In the genomic region with DNA sequence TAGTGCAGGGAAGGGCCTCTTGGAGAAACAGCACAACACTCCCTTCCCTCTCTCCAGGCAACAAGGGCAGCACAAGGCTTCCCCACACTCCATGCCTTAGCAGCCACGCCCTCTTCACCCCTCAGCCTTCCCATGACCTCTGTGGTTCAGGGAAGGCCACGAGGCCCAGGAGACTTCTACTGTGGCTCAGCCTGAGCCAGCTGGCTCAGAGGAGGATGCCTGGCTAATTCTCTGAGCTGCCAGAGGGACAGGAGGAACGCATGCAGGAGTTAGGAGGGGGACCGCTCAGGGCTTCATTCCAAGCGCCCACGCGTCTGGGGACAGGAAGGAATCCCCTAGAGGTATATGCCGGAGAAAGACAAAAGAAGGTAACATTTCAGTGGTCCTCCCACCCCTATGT, we compare ENCODE assay signal across 17 mouse cellular contexts. TPM values are rescaled to one million over a fixed set of nuclear protein-coding genes. Genes with fewer than 3 reads are reported as not detected.
DNase-seq lines count a peak whose midpoint lies in the region; ATAC-seq and TF ChIP-seq lines count a peak whose summit lies in the region.
"Had no signal": no experiment of that assay in that cellular context is flagged by ENCODE, and none has a peak within 500 bp of the region (broad histone marks: within the 10 kb centered on the region; RNA-seq: fewer than 3 reads in every experiment).

No protein-coding gene starts in this region.

- peaks cover 9% of the 10 kb centered on the region; the same call in 1 of the 2 replicates for H3K27me3 ChIP-seq in heart, embryonic 11.5 days (ENCODE audit: control insufficient read depth, insufficient read depth, low read length)
- peaks cover 56% of the 10 kb centered on the region for H3K27me3 ChIP-seq in midbrain, postnatal 0 days (ENCODE audit: insufficient read depth, low read length)
- H3K27me3 ChIP-seq in midbrain, embryonic 14.5 days (ENCODE audit: control insufficient read depth, insufficient read depth, low read length) = peaks cover 66% of the 10 kb centered on the region
- H3K27me3 ChIP-seq: Patski; stomach, embryonic 15.5 days had no signal

- no peak for ATAC-seq in heart, embryonic 11.5 days (replicated peaks; ENCODE audit: insufficient number of reproducible peaks, low FRiP score, low TSS enrichment)
- ATAC-seq in midbrain, postnatal 0 days (ENCODE audit: low FRiP score) = no peak
- no peak for ATAC-seq in midbrain, embryonic 14.5 days (ENCODE audit: low FRiP score, low TSS enrichment)
- ATAC-seq: midbrain, embryonic 15.5 days; Patski had no signal

- no peak overlapping the region for H3K4me3 ChIP-seq in heart, embryonic 11.5 days (ENCODE audit: low read depth, low read length)
- H3K4me3 ChIP-seq in midbrain, postnatal 0 days (ENCODE audit: low read depth, low read length) = no peak overlapping the region
- H3K4me3 ChIP-seq in midbrain, embryonic 14.5 days (replicated peaks; ENCODE audit: low read depth, low read length) = no peak overlapping the region
- H3K4me3 ChIP-seq: embryonic facial prominence, embryonic 13.5 days; liver, embryonic 15.5 days; midbrain, embryonic 15.5 days; stomach, embryonic 15.5 days had no signal

- 58% methylated on average over 8 of the region's 8 CpGs for WGBS in heart, embryonic 11.5 days (ENCODE audit: insufficient replicate concordance)
- WGBS in midbrain, postnatal 0 days = 56% methylated on average over 8 of the region's 8 CpGs
- WGBS in midbrain, embryonic 14.5 days = 65% methylated on average over 8 of the region's 8 CpGs

- H3K27ac ChIP-seq in heart, embryonic 11.5 days (ENCODE audit: low read depth, low read length) = no peak overlapping the region
- H3K27ac ChIP-seq in midbrain, postnatal 0 days (ENCODE audit: low read depth, low read length) = no peak overlapping the region
- H3K27ac ChIP-seq in midbrain, embryonic 14.5 days (replicated peaks; ENCODE audit: low read depth, low read length) = no peak overlapping the region
- H3K27ac ChIP-seq: embryonic facial prominence, embryonic 13.5 days; liver, embryonic 15.5 days; midbrain, embryonic 15.5 days; stomach, embryonic 15.5 days had no signal

- no peaks in the 10 kb centered on the region for H3K36me3 ChIP-seq in heart, embryonic 11.5 days (ENCODE audit: control insufficient read depth, insufficient read depth, low read length)
- no peaks in the 10 kb centered on the region for H3K36me3 ChIP-seq in midbrain, postnatal 0 days (ENCODE audit: insufficient read depth, low read length)
- H3K36me3 ChIP-seq in midbrain, embryonic 14.5 days (ENCODE audit: control insufficient read depth, insufficient read depth, low read length) = no peaks in the 10 kb centered on the region
- H3K36me3 ChIP-seq: embryonic facial prominence, embryonic 13.5 days; liver, embryonic 15.5 days; midbrain, embryonic 15.5 days; stomach, embryonic 15.5 days had no signal

- TF ChIP-seq CTCF in midbrain, postnatal 0 days (IDR thresholded peaks at IDR 0.05) = no peak

- H3K9me3 ChIP-seq in heart, embryonic 11.5 days (replicated peaks; ENCODE audit: control insufficient read depth, low read length) = no peaks in the 10 kb centered on the region
- no peaks in the 10 kb centered on the region for H3K9me3 ChIP-seq in midbrain, postnatal 0 days (ENCODE audit: low read length)
- H3K9me3 ChIP-seq in midbrain, embryonic 14.5 days (ENCODE audit: control insufficient read depth, low read length) = no peaks in the 10 kb centered on the region
- H3K9me3 ChIP-seq: embryonic facial prominence, embryonic 13.5 days; liver, embryonic 15.5 days; midbrain, embryonic 15.5 days; stomach, embryonic 15.5 days had no signal

- no peak overlapping the region for H3K9ac ChIP-seq in heart, embryonic 11.5 days (ENCODE audit: low read depth, low read length)
- H3K9ac ChIP-seq in midbrain, postnatal 0 days (replicated peaks; ENCODE audit: low read length, poor library complexity, severe bottlenecking) = no peak overlapping the region
- no peak overlapping the region for H3K9ac ChIP-seq in midbrain, embryonic 14.5 days (replicated peaks; ENCODE audit: low read length)
- H3K9ac ChIP-seq: embryonic facial prominence, embryonic 13.5 days; liver, embryonic 15.5 days; midbrain, embryonic 15.5 days; stomach, embryonic 15.5 days had no signal

- H3K4me2 ChIP-seq in heart, embryonic 11.5 days = no peak overlapping the region
- H3K4me2 ChIP-seq in midbrain, postnatal 0 days (ENCODE audit: low read depth, low read length, poor library complexity, severe bottlenecking) = no peak overlapping the region
- no peak overlapping the region for H3K4me2 ChIP-seq in midbrain, embryonic 14.5 days (ENCODE audit: low read length)
- H3K4me2 ChIP-seq: embryonic facial prominence, embryonic 13.5 days; liver, embryonic 15.5 days; midbrain, embryonic 15.5 days; stomach, embryonic 15.5 days had no signal

- peak; percentile 49 to 67 for DNase-seq in cerebellum, postnatal 10 days
- DNase-seq in cerebellum, adult 11-12 months = no peak
- peak; percentile 47 to 50 for DNase-seq in heart, adult 9 months (ENCODE audit: low spot score in 2 of 2)
- peak; percentile 14 for DNase-seq in midbrain, postnatal 0 days (ENCODE audit: low spot score)
- DNase-seq in midbrain, embryonic 14.5 days = no peak
- DNase-seq in lung, postnatal 36 days = peak; percentile 15
- DNase-seq in frontal cortex, adult 2 months (ENCODE audit: extremely low spot score in 1 of 2, low spot score in 1 of 2) = no peak
- DNase-seq: cerebellum, adult 18-20 months; kidney, adult 8-10 months; right cerebral cortex, postnatal 4 days; thymus, postnatal 4 days had no signal

- H3K4me1 ChIP-seq in heart, embryonic 11.5 days (ENCODE audit: control insufficient read depth, insufficient read depth, low read length) = peaks cover 39% of the 10 kb centered on the region
- no peaks in the 10 kb centered on the region for H3K4me1 ChIP-seq in midbrain, postnatal 0 days (ENCODE audit: insufficient read depth, low read length)
- H3K4me1 ChIP-seq in midbrain, embryonic 14.5 days (ENCODE audit: control insufficient read depth, insufficient read depth, low read length) = 0 out of 2 replicates have a peak, but pooled peaks cover 6% of the 10 kb centered on the region
- H3K4me1 ChIP-seq: liver, embryonic 15.5 days had no signal

RNA-seq across cellular contexts. Expression of a gene that starts 17.1 kb away (rescaled TPM):
- polyA plus RNA-seq in heart, embryonic 11.5 days (2014; fragmentation: Nextera tagmentation; extraction: Ambion mirVana) = 8.0 and 8.6 TPM in 2 replicates
- total RNA-seq in midbrain, postnatal 0 days (2014; rRNA removed) = 1.2 and 1.4 TPM in 2 replicates
- polyA plus RNA-seq in midbrain, postnatal 0 days (2015; fragmentation: Nextera tagmentation; extraction: Ambion mirVana) = 0.36 and 0.38 TPM in 2 replicates
- 0.11 and 0.32 TPM in 2 replicates for polyA plus RNA-seq in midbrain, embryonic 14.5 days (2014; fragmentation: Nextera tagmentation; extraction: Ambion mirVana)
- polyA plus RNA-seq in frontal cortex, adult 2 months (2012; rRNA removed) = 2.1 and 2.2 TPM in 2 replicates

Comparison
In these comparisons a context has a peak if more than half of its experiments do, and no peak if none do; other contexts are left out.
1. DNase-seq: peak in cerebellum, postnatal 10 days (2 of 2), heart, adult 9 months (2 of 2), midbrain, postnatal 0 days (single experiment) and lung, postnatal 36 days (single experiment); none in cerebellum, adult 11-12 months (single experiment), midbrain, embryonic 14.5 days (single experiment) and frontal cortex, adult 2 months (0 of 2).